Mouse (Mus musculus) embryo, embryonic 11 days (tissue): ENCODE results near the gene Zfp691.

Experiments used
- DNase-seq: peaks from one replicate; pipeline ENCODE4 v3.0.0-alpha.2; 2015

Gene Zfp691

DNA sequence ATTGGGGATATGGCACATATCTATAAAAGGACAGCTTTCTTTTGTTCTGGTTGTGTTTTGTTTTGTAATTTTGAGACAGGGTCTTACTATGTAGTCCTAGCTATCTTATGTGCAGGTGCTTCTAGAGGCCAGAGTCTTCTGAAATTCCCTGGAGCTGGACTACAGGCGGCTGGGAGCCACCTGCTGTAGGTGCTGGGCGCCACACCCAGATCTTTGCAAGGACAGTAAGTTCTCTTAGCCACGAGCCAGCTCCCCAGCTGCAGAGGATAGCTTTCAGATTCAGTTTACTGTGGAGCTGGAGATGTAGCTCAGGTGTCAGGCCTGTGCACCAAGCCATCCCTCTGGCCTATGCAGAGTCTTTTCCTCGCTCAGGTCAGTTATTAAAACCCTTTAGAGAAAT is 6.9 kb downstream of the Zfp691 start:
- DNase-seq: no peak

GRCm38 (mm10) chr4:119165916-119166315 is 8.1 kb downstream of the Zfp691 start:
- no peak for DNase-seq

DNA sequence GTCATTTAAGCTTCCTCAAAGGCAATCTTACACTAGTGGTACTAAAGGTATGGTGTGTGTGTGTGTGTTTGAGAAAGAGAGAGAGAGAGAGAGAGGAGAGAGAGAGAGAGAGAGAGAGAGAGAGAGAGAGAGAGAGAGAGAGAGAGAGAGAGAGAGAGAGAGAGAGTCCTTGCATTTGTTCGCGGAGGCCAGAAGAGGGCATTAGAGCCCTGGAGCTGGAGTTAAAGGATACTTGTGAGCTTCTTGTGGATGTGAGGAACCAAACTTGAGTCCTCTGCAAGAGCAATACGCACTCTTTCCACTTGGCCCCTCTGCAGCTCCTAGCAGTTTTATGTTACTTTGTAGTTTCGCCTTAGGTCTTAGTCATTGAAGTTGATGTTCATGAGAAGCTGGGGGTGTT is 11.0 kb downstream of the Zfp691 start:
- no peak for DNase-seq

- DNase-seq: no peak
These were observed 12.6 kb downstream of the Zfp691 start for GRCm38 (mm10) chr4:119161358-119161757.

GRCm38 (mm10) chr4:119157891-119158290 is 16.1 kb downstream of the Zfp691 start:
- no peak for DNase-seq

GRCm38 (mm10) chr4:119157186-119157585 is 16.8 kb downstream of the Zfp691 start:
- DNase-seq: peak; percentile 60

GRCm38 (mm10) chr4:119148741-119149140 is 25.3 kb downstream of the Zfp691 start:
- no peak for DNase-seq

- DNase-seq: no peak
These were observed 26.6 kb downstream of the Zfp691 start for GRCm38 (mm10) chr4:119147347-119147746.

DNA sequence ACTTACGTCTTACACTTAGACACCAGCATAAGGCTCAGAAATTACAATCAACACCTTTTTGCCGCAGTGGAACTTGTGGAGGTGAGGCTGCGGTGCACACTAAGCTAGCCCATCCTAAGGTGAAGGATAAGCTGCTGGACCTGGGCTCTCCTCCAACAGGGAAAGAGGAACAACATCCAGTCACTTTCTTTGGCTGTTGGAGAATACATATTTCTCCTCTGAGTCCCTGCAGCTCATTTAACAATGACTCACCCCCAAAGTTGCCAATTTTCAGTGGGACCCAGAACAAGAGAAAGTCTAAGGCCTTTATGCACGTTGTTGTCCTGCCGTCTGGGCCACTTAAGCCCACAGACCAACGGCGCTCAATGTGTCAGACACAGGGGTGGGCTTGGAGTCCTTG is 27.2 kb downstream of the Zfp691 start:
- no peak for DNase-seq

DNA sequence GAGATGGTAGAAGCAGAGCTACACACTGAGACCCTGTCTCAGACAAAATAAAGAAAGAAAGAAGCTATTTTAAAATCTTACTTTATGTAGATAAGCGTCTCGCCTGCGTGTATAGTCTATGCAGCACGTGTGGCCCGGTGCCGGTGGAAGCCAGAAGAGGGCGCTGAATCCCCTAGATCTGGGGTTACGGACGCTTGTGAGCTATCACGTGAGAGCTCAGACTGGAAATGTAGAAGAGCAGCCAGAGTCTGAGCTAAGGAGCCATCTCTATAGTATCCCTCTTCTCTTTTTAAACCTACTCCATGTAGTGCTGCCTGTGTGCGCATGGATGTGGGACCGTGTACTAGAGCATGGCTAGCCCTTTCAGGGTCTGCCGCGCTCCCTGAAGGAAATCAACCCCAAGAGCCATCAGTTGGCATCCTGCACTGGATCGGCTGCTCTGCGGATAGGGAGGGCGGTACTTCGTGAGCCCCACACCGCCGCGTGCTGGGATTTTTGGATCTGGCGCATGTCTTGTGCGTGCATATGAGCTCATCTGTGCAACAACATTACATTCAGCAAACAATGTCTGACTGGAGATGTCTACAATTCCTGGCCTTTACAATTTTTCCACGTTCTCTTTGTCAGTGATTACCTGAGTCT is 31.6 kb downstream of the Zfp691 start:
- peak; percentile 86 for DNase-seq

GRCm38 (mm10) chr4:119141191-119141590 is 32.8 kb downstream of the Zfp691 start:
- DNase-seq: no peak

GRCm38 (mm10) chr4:119140126-119140525 is 33.9 kb downstream of the Zfp691 start:
- DNase-seq: peak; percentile 68

GRCm38 (mm10) chr4:119138776-119139175 is 35.2 kb downstream of the Zfp691 start:
- no peak for DNase-seq

DNA sequence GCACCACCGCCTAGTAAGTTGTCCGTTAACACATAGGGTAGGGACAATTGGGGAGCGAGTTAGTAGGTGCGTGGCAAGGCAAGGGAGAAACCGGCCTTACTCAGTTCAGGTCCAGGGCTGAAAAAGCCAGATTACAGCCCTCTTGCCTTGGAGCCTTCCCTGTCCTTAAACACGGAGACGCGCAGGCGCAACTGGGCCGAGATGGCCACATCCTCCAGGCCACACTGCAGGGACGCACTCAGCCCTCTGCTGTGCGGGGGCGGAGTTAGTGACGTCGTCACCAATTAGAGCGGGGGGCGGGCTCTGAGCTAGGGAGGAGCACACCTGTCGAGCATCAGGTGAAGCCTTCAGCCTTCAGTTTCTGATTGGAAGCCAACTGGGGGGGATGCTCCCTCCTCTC is 35.8 kb downstream of the Zfp691 start:
- peak; percentile 88 for DNase-seq

- no peak for DNase-seq
These were observed 36.7 kb downstream of the Zfp691 start for GRCm38 (mm10) chr4:119137313-119137712.

DNA sequence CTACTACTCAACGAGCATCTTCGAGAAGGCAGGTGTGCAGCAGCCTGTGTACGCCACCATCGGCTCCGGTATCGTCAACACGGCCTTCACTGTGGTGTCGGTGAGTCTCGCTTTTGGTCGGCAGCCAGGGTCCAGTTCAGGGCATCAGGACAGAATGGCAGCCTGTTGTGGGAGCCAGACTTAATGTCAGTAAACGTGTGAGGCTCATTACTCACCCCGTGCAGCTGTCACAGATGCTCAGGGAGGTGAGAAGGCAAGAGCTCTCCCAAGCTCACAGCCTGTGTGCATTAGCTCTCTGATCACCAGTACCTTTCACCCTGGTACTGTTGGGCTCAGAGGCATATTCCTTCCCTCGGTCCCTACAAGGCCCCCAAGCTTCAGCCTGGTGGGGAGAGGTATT is 40.1 kb downstream of the Zfp691 start:
- no peak for DNase-seq

GRCm38 (mm10) chr4:119133306-119133705 is 40.7 kb downstream of the Zfp691 start:
- DNase-seq: no peak

DNA sequence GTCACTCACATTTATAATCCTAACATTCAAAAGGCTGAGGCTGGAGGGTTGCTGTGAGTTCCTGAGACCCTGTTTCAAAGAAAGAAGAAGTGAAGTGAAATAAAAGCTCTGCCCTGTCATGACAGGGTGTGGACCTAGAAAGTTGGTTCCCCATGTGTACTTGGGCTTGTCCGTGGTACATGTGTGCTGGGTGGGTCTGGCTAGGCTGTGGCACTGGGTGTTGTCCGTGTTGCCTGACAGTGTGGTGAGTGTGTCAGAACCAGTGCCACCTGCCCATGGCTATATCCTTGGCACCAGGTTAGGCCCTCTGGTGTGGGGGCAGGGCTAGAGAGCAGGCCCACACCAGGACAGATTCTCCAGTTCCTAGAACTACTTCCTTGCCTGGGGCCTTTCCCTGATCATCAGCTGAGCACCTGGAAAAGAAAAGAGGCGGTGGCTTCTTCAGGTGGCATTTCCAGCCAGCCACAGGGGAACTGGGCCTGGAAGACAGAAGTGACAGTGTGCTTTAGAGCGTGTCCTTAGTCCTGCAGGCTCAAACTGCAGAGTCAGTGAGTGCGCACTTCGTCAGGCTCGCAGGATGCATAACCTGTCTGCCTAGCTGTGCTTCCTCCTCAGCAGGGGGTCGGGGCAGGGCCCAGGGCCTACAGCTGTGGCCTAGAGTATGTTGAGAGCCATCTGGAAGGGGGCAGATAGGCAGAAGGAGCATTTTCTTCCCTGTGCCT is 42.6 kb downstream of the Zfp691 start:
- no peak for DNase-seq

DNA sequence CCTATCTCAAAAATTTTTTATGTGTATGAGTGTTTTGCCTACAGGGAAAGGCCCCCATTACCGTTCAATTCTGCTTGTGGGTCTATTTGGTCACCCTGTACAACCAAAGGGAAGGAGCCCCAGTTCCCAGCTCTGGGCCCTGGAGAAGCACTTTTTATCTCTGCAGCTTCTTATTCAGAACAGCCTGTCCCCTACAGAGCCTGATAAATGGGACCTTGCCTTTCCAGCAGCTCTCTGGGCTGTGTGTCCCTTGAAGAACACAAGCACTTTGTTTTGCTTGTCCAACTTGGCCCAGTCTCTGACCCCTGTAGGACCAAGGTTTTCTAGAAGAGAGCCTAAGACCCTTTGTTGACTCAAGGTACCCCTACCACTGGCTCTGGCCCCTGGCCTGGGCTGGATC is 44.9 kb downstream of the Zfp691 start:
- DNase-seq: no peak

DNA sequence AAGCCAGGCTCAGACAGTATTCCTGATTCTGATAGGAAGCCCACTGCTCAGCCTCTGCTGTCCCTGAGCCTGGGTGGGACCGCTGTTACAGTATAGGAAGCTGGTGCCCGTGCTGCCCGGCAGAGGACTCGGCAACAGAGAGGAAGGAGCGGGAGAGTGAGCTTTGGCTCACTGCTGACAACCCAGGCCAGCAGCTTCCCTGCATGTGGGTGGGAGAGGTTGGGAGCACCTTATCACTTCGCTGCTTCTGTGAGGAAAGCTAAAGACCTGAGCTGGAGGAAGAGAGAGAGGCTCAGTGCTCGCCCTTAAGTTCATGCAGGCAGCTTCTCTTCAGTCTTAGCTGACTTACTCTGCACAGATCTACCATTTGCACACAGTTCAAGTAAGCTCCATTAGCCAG is 45.4 kb downstream of the Zfp691 start:
- no peak for DNase-seq

GRCm38 (mm10) chr4:119127229-119127628 is 46.8 kb downstream of the Zfp691 start:
- DNase-seq: no peak

- no peak for DNase-seq
These were observed 48.3 kb downstream of the Zfp691 start for GRCm38 (mm10) chr4:119125577-119126270.

DNA sequence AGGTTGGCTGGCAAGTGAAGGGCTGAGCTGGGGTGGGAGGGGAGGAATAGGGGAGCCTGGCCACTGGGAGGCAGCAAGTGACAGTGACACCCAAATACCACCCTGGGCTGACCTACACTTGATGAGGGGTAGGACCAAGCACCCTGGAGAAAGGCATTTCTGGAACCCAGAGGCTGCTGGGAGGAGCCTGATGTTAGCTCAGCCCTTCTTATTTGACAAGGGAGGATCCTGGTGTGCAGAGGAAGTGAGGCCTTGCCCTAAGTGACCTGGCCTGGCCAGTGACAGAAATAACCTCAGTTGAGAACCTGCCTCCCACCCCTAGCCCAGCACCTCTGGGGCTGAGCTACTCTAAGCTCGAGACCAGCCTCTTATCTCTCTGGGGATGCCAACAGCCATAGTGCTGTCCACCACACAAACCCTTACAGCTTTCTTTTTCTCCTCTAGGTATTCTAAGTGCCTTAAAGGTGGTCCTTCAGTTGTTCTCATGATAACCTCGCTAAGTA is 49.2 kb downstream of the Zfp691 start:
- no peak for DNase-seq

- no peak for DNase-seq
These were observed 52.7 kb downstream of the Zfp691 start for GRCm38 (mm10) chr4:119121249-119121648.
